Mouse (Mus musculus): ENCODE data around the gene Adarb1. TPM values are rescaled to one million over a fixed set of nuclear protein-coding genes. Genes with fewer than 3 reads are reported as not detected.
A peak's percentile ranks its signal among the peaks of the same experiment; 100 is the strongest.

The Adarb1 gene
- polyA plus RNA-seq, 1 experiment from 2014 or later = 12.1 TPM

- H3K4me2 ChIP-seq (ENCODE audit: low read length) = no peak overlapping the region
- no peak overlapping the region for H3K4me3 ChIP-seq (replicated peaks; ENCODE audit: low read depth, low read length)
- H3K4me1 ChIP-seq (ENCODE audit: control insufficient read depth, insufficient read depth, low read length) = no peaks in the 10 kb centered on the region
- H3K36me3 ChIP-seq (ENCODE audit: control insufficient read depth, insufficient read depth, low read length) = no peaks in the 10 kb centered on the region
- H3K9ac ChIP-seq (replicated peaks; ENCODE audit: low read length) = no peak overlapping the region
- H3K27me3 ChIP-seq (ENCODE audit: control insufficient read depth, insufficient read depth, low read length) = no peaks in the 10 kb centered on the region
- no peaks in the 10 kb centered on the region for H3K9me3 ChIP-seq (ENCODE audit: control insufficient read depth, low read length)
- no peak overlapping the region for H3K27ac ChIP-seq (replicated peaks; ENCODE audit: low read depth, low read length)
- DNase-seq (no peak), ATAC-seq (ENCODE audit: low FRiP score, low TSS enrichment) (no peak)
- 53% methylated on average over 2 of the region's 2 CpGs for WGBS
Measured at GRCm38 (mm10) chr10:77427610-77428009, 9.5 kb upstream of the Adarb1 start.

- ATAC-seq (ENCODE audit: low FRiP score, low TSS enrichment) = no peak
- Histone ChIP-seq H3K9me3 (ENCODE audit: control insufficient read depth, low read length) (no peaks in the 10 kb centered on the region), H3K4me3 (replicated peaks; ENCODE audit: low read depth, low read length) (no peak overlapping the region), H3K4me2 (ENCODE audit: low read length) (no peak overlapping the region), H3K27ac (replicated peaks; ENCODE audit: low read depth, low read length) (no peak overlapping the region), H3K36me3 (ENCODE audit: control insufficient read depth, insufficient read depth, low read length) (no peaks in the 10 kb centered on the region), H3K27me3 (ENCODE audit: control insufficient read depth, insufficient read depth, low read length) (peaks cover 14% of the 10 kb centered on the region), H3K4me1 (ENCODE audit: control insufficient read depth, insufficient read depth, low read length) (peaks cover 10% of the 10 kb centered on the region), H3K9ac (replicated peaks; ENCODE audit: low read length) (no peak overlapping the region)
- 92% methylated on average over 3 of the region's 3 CpGs for WGBS
- DNase-seq = no peak
Measured at GRCm38 (mm10) chr10:77420190-77420589, 2.1 kb upstream of the Adarb1 start.

- under 1% methylated on average over 66 of the region's 70 CpGs for WGBS
- peak; percentile 75 for ATAC-seq (ENCODE audit: low FRiP score, low TSS enrichment)
Measured at GRCm38 (mm10) chr10:77417240-77418102, 599 bp downstream of the Adarb1 start.

GRCm38 (mm10) chr10:77416666-77417239 is 1.3 kb downstream of the Adarb1 start:
- H3K27me3 ChIP-seq (ENCODE audit: control insufficient read depth, insufficient read depth, low read length) = peaks cover 14% of the 10 kb centered on the region
- no peaks in the 10 kb centered on the region for H3K9me3 ChIP-seq (ENCODE audit: control insufficient read depth, low read length)
- peak overlapping the region; percentile 84 for H3K9ac ChIP-seq (replicated peaks; ENCODE audit: low read length)
- no peaks in the 10 kb centered on the region for H3K36me3 ChIP-seq (ENCODE audit: control insufficient read depth, insufficient read depth, low read length)
- ATAC-seq (ENCODE audit: low FRiP score, low TSS enrichment) (no peak), DNase-seq (peak; percentile 34)
- peak overlapping the region; percentile 97 for H3K4me2 ChIP-seq (ENCODE audit: low read length)
- peaks cover 10% of the 10 kb centered on the region for H3K4me1 ChIP-seq (ENCODE audit: control insufficient read depth, insufficient read depth, low read length)
- no peak overlapping the region for H3K27ac ChIP-seq (replicated peaks; ENCODE audit: low read depth, low read length)
- H3K4me3 ChIP-seq (replicated peaks; ENCODE audit: low read depth, low read length) = peak overlapping the region; percentile 77
- WGBS = 5% methylated on average over 24 of the region's 24 CpGs

More at GRCm38 (mm10) chr10:77417240-77418102, 599 bp downstream of the Adarb1 start:
- no peaks in the 10 kb centered on the region for H3K9me3 ChIP-seq (ENCODE audit: control insufficient read depth, low read length)
- peak overlapping the region; percentile 82 for H3K27ac ChIP-seq (replicated peaks; ENCODE audit: low read depth, low read length)
- H3K36me3 ChIP-seq (ENCODE audit: control insufficient read depth, insufficient read depth, low read length) = no peaks in the 10 kb centered on the region
- DNase-seq = peak; percentile 74
- H3K4me3 ChIP-seq (replicated peaks; ENCODE audit: low read depth, low read length) = peak overlapping the region; percentile 77
- H3K4me1 ChIP-seq (ENCODE audit: control insufficient read depth, insufficient read depth, low read length) = peaks cover 10% of the 10 kb centered on the region
- peak overlapping the region; percentile 84 for H3K9ac ChIP-seq (replicated peaks; ENCODE audit: low read length)
- H3K27me3 ChIP-seq (ENCODE audit: control insufficient read depth, insufficient read depth, low read length) = peaks cover 14% of the 10 kb centered on the region
- H3K4me2 ChIP-seq (ENCODE audit: low read length) = peak overlapping the region; percentile 97

GRCm38 (mm10) chr10:77415867-77416266 is 2.2 kb downstream of the Adarb1 start:
- WGBS = 82% methylated on average over 5 of the region's 5 CpGs
- H3K27me3 ChIP-seq (ENCODE audit: control insufficient read depth, insufficient read depth, low read length) = peaks cover 14% of the 10 kb centered on the region
- no peaks in the 10 kb centered on the region for H3K9me3 ChIP-seq (ENCODE audit: control insufficient read depth, low read length)
- H3K4me2 ChIP-seq (ENCODE audit: low read length) = no peak overlapping the region
- H3K27ac ChIP-seq (replicated peaks; ENCODE audit: low read depth, low read length) = no peak overlapping the region
- no peaks in the 10 kb centered on the region for H3K36me3 ChIP-seq (ENCODE audit: control insufficient read depth, insufficient read depth, low read length)
- peaks cover 10% of the 10 kb centered on the region for H3K4me1 ChIP-seq (ENCODE audit: control insufficient read depth, insufficient read depth, low read length)
- no peak overlapping the region for H3K9ac ChIP-seq (replicated peaks; ENCODE audit: low read length)
- ATAC-seq (ENCODE audit: low FRiP score, low TSS enrichment) = no peak
- H3K4me3 ChIP-seq (replicated peaks; ENCODE audit: low read depth, low read length) = no peak overlapping the region
- no peak for DNase-seq

GRCm38 (mm10) chr10:77413791-77414190 is 4.3 kb downstream of the Adarb1 start:
- Histone ChIP-seq H3K27me3 (ENCODE audit: control insufficient read depth, insufficient read depth, low read length) (peaks cover 14% of the 10 kb centered on the region), H3K4me1 (ENCODE audit: control insufficient read depth, insufficient read depth, low read length) (peaks cover 10% of the 10 kb centered on the region), H3K4me2 (ENCODE audit: low read length) (no peak overlapping the region), H3K9ac (replicated peaks; ENCODE audit: low read length) (no peak overlapping the region), H3K36me3 (ENCODE audit: control insufficient read depth, insufficient read depth, low read length) (no peaks in the 10 kb centered on the region), H3K27ac (replicated peaks; ENCODE audit: low read depth, low read length) (no peak overlapping the region), H3K4me3 (replicated peaks; ENCODE audit: low read depth, low read length) (no peak overlapping the region), H3K9me3 (ENCODE audit: control insufficient read depth, low read length) (no peaks in the 10 kb centered on the region)
- ATAC-seq (ENCODE audit: low FRiP score, low TSS enrichment) (no peak), DNase-seq (no peak)
- 35% methylated on average over 2 of the region's 2 CpGs for WGBS

GRCm38 (mm10) chr10:77409154-77409553 is 8.9 kb downstream of the Adarb1 start:
- no peaks in the 10 kb centered on the region; the same call in 1 of the 2 replicates for H3K4me1 ChIP-seq (ENCODE audit: control insufficient read depth, insufficient read depth, low read length)
- WGBS = 67% methylated on average over 2 of the region's 2 CpGs

GRCm38 (mm10) chr10:77408241-77408640 is 9.8 kb downstream of the Adarb1 start:
- Histone ChIP-seq H3K4me1 (ENCODE audit: control insufficient read depth, insufficient read depth, low read length) (no peaks in the 10 kb centered on the region), H3K9me3 (ENCODE audit: control insufficient read depth, low read length) (no peaks in the 10 kb centered on the region), H3K9ac (replicated peaks; ENCODE audit: low read length) (no peak overlapping the region), H3K4me3 (replicated peaks; ENCODE audit: low read depth, low read length) (no peak overlapping the region), H3K27ac (replicated peaks; ENCODE audit: low read depth, low read length) (no peak overlapping the region), H3K36me3 (ENCODE audit: control insufficient read depth, insufficient read depth, low read length) (no peaks in the 10 kb centered on the region), H3K4me2 (ENCODE audit: low read length) (no peak overlapping the region), H3K27me3 (ENCODE audit: control insufficient read depth, insufficient read depth, low read length) (no peaks in the 10 kb centered on the region)
- DNase-seq = no peak
- 92% methylated on average over 9 of the region's 9 CpGs for WGBS
- ATAC-seq (ENCODE audit: low FRiP score, low TSS enrichment) = no peak

More at GRCm38 (mm10) chr10:77409154-77409553, 8.9 kb downstream of the Adarb1 start:
- Histone ChIP-seq H3K4me2 (ENCODE audit: low read length) (no peak overlapping the region), H3K9me3 (ENCODE audit: control insufficient read depth, low read length) (no peaks in the 10 kb centered on the region), H3K27ac (replicated peaks; ENCODE audit: low read depth, low read length) (no peak overlapping the region), H3K36me3 (ENCODE audit: control insufficient read depth, insufficient read depth, low read length) (no peaks in the 10 kb centered on the region), H3K27me3 (ENCODE audit: control insufficient read depth, insufficient read depth, low read length) (no peaks in the 10 kb centered on the region), H3K9ac (replicated peaks; ENCODE audit: low read length) (no peak overlapping the region), H3K4me3 (replicated peaks; ENCODE audit: low read depth, low read length) (no peak overlapping the region)
- DNase-seq (no peak), ATAC-seq (ENCODE audit: low FRiP score, low TSS enrichment) (no peak)
